Mouse (Mus musculus): ENCODE results near the gene Taf12. TPM values are rescaled to one million over a fixed set of nuclear protein-coding genes. Genes with fewer than 3 reads are reported as not detected.
"Not testable (repeated sequence)": the region's sequence is repeated elsewhere in the genome, so short reads cannot be mapped to it uniquely, and the experiment has no call there.

The Taf12 gene
- total RNA-seq, 2 experiments from 2014 or later = 22.1 to 24.4 TPM

- H3K4me3 ChIP-seq = peak overlapping the region; percentile 54
- H3K27ac ChIP-seq; DNase-seq (ENCODE audit: extremely low spot score in 1 of 2, low spot score in 2 of 2); intact Hi-C loops (cut with DNase I): not testable (repeated sequence)
- peak; percentile 0; the same call in 1 of the 2 replicates for TF ChIP-seq CTCF (IDR thresholded peaks at IDR 0.05)
These were observed 29.3 kb downstream of the Taf12 start for GRCm38 (mm10) chr4:132303484-132303883.

- TF ChIP-seq CTCF (IDR thresholded peaks at IDR 0.05) = no peak
These were observed 31.1 kb downstream of the Taf12 start for GRCm38 (mm10) chr4:132305276-132305675.

GRCm38 (mm10) chr4:132306004-132306403 is 31.8 kb downstream of the Taf12 start:
- no peak for TF ChIP-seq CTCF (IDR thresholded peaks at IDR 0.05)
- no peak overlapping the region for H3K27ac ChIP-seq
- H3K4me3 ChIP-seq = no peak overlapping the region
- intact Hi-C loops (cut with DNase I) = no loop called here
- no peak for DNase-seq (ENCODE audit: extremely low spot score in 1 of 2, low spot score in 2 of 2)

More at GRCm38 (mm10) chr4:132305276-132305675, 31.1 kb downstream of the Taf12 start:
- H3K4me3 ChIP-seq = no peak overlapping the region
- DNase-seq (ENCODE audit: extremely low spot score in 1 of 2, low spot score in 2 of 2) = no peak
- H3K27ac ChIP-seq = no peak overlapping the region
- intact Hi-C loops (cut with DNase I) = no loop called here

- TF ChIP-seq CTCF (IDR thresholded peaks at IDR 0.05) = no peak
- H3K4me3 ChIP-seq = peak overlapping the region; percentile 82
- intact Hi-C loops (cut with DNase I) = loop anchor here (2.0 kb wide), 3 partner anchors 20 to 44 kb away; partner anchors contain the start of genes Rcc1, Taf12 and Trnau1ap
These were observed 34.4 kb downstream of the Taf12 start for GRCm38 (mm10) chr4:132308437-132309139.

GRCm38 (mm10) chr4:132309140-132309848 is 35.1 kb downstream of the Taf12 start:
- peak overlapping the region; percentile 93 for H3K27ac ChIP-seq
- DNase-seq (ENCODE audit: extremely low spot score in 1 of 2, low spot score in 2 of 2) = peak in 1 of 2 experiments; percentile 18
- no peak for TF ChIP-seq CTCF (IDR thresholded peaks at IDR 0.05)
- H3K4me3 ChIP-seq = peak overlapping the region; percentile 82
- intact Hi-C loops (cut with DNase I) = loop anchor here (2.0 kb wide), 3 partner anchors 20 to 44 kb away; partner anchors contain the start of genes Rcc1, Taf12 and Trnau1ap

More at GRCm38 (mm10) chr4:132308437-132309139, 34.4 kb downstream of the Taf12 start:
- peak overlapping the region; percentile 93 for H3K27ac ChIP-seq
- DNase-seq (ENCODE audit: extremely low spot score in 1 of 2, low spot score in 2 of 2) = peak; percentile 90

- intact Hi-C loops (cut with DNase I) = loop anchor here (2.0 kb wide), 3 partner anchors 19 to 43 kb away; partner anchors contain the start of genes Rcc1, Taf12 and Trnau1ap
- peak overlapping the region; percentile 82 for H3K4me3 ChIP-seq
- peak overlapping the region; percentile 93 for H3K27ac ChIP-seq
- DNase-seq (ENCODE audit: extremely low spot score in 1 of 2, low spot score in 2 of 2) = peak; percentile 22 to 33
- peak; percentile 62 for TF ChIP-seq CTCF (IDR thresholded peaks at IDR 0.05)
These were observed 35.8 kb downstream of the Taf12 start for GRCm38 (mm10) chr4:132309849-132310472.

GRCm38 (mm10) chr4:132311209-132311608 is 37.0 kb downstream of the Taf12 start:
- no peak overlapping the region for H3K4me3 ChIP-seq
- no peak overlapping the region for H3K27ac ChIP-seq
- DNase-seq (ENCODE audit: extremely low spot score in 1 of 2, low spot score in 2 of 2) = no peak
- no peak for TF ChIP-seq CTCF (IDR thresholded peaks at IDR 0.05)
- intact Hi-C loops (cut with DNase I) = no loop called here

GRCm38 (mm10) chr4:132311801-132312200 is 37.6 kb downstream of the Taf12 start:
- no peak overlapping the region for H3K27ac ChIP-seq
- no peak overlapping the region for H3K4me3 ChIP-seq
- DNase-seq (ENCODE audit: extremely low spot score in 1 of 2, low spot score in 2 of 2) = no peak
- intact Hi-C loops (cut with DNase I) = no loop called here
- no peak for TF ChIP-seq CTCF (IDR thresholded peaks at IDR 0.05)

- intact Hi-C loops (cut with DNase I) = no loop called here
- no peak for TF ChIP-seq CTCF (IDR thresholded peaks at IDR 0.05)
- no peak for DNase-seq (ENCODE audit: extremely low spot score in 1 of 2, low spot score in 2 of 2)
- Histone ChIP-seq H3K4me3 (no peak overlapping the region), H3K27ac (no peak overlapping the region)
These were observed 38.5 kb downstream of the Taf12 start for GRCm38 (mm10) chr4:132312627-132313026.

GRCm38 (mm10) chr4:132315711-132316110 is 41.5 kb downstream of the Taf12 start:
- intact Hi-C loops (cut with DNase I) = no loop called here
- TF ChIP-seq CTCF (IDR thresholded peaks at IDR 0.05) = no peak
- Histone ChIP-seq H3K4me3 (no peak overlapping the region), H3K27ac (no peak overlapping the region)
- DNase-seq (ENCODE audit: extremely low spot score in 1 of 2, low spot score in 2 of 2) = no peak

- intact Hi-C loops (cut with DNase I) = no loop called here
- TF ChIP-seq CTCF (IDR thresholded peaks at IDR 0.05) = no peak
- Histone ChIP-seq H3K27ac (no peak overlapping the region), H3K4me3 (no peak overlapping the region)
- no peak for DNase-seq (ENCODE audit: extremely low spot score in 1 of 2, low spot score in 2 of 2)
These were observed 52.3 kb downstream of the Taf12 start for GRCm38 (mm10) chr4:132326481-132326880.

Measured in left cerebral cortex, adult 2 months (tissue).